Mouse (Mus musculus): ENCODE measurements at regions not wholly inside any gene's neighbourhood (a gene's known extent, or its start where the extent isn't known, plus 50 kb on each side); places are given as distances from the start of the nearest gene placed in this dataset.

GRCm38 (mm10) chr4:127469877-127470276 is 111.9 kb upstream of the Gjb5 start:
- 91% methylated on average over 7 of the region's 7 CpGs for WGBS
- ATAC-seq (ENCODE audit: insufficient number of reproducible peaks, low FRiP score, low TSS enrichment, low read depth) = no peak
- no peaks in the 10 kb centered on the region for H3K36me3 ChIP-seq (ENCODE audit: control insufficient read depth, insufficient read depth, low read length)
- no peak overlapping the region for H3K4me2 ChIP-seq (ENCODE audit: low read depth, severe bottlenecking)
- H3K9me3 ChIP-seq (ENCODE audit: control insufficient read depth, low read length) = no peaks in the 10 kb centered on the region
- H3K27ac ChIP-seq (replicated peaks; ENCODE audit: low read depth, low read length) = no peak overlapping the region
- no peak for DNase-seq (ENCODE audit: low spot score)
- H3K9ac ChIP-seq (ENCODE audit: low read length) = no peak overlapping the region
- no peaks in the 10 kb centered on the region for H3K4me1 ChIP-seq (ENCODE audit: control insufficient read depth, insufficient read depth, low read length)
- H3K27me3 ChIP-seq (ENCODE audit: control insufficient read depth, insufficient read depth, low read length) = no peaks in the 10 kb centered on the region
- no peak overlapping the region for H3K4me3 ChIP-seq (ENCODE audit: low read depth, low read length)

GRCm38 (mm10) chr4:127454511-127455119 is 96.6 kb upstream of the Gjb5 start:
- Histone ChIP-seq H3K27me3 (ENCODE audit: control insufficient read depth, insufficient read depth, low read length) (no peaks in the 10 kb centered on the region), H3K4me2 (ENCODE audit: low read depth, severe bottlenecking) (no peak overlapping the region), H3K9ac (ENCODE audit: low read length) (no peak overlapping the region), H3K4me1 (ENCODE audit: control insufficient read depth, insufficient read depth, low read length) (no peaks in the 10 kb centered on the region), H3K9me3 (ENCODE audit: control insufficient read depth, low read length) (no peaks in the 10 kb centered on the region), H3K4me3 (ENCODE audit: low read depth, low read length) (no peak overlapping the region), H3K27ac (replicated peaks; ENCODE audit: low read depth, low read length) (no peak overlapping the region), H3K36me3 (ENCODE audit: control insufficient read depth, insufficient read depth, low read length) (no peaks in the 10 kb centered on the region)
- DNase-seq (ENCODE audit: low spot score) = no peak
- no peak for ATAC-seq (ENCODE audit: insufficient number of reproducible peaks, low FRiP score, low TSS enrichment, low read depth)
- WGBS = 91% methylated on average over 11 of the region's 11 CpGs

- H3K4me2 ChIP-seq (ENCODE audit: low read depth, severe bottlenecking) = no peak overlapping the region
- no peaks in the 10 kb centered on the region for H3K27me3 ChIP-seq (ENCODE audit: control insufficient read depth, insufficient read depth, low read length)
- DNase-seq (ENCODE audit: low spot score) (no peak), ATAC-seq (ENCODE audit: insufficient number of reproducible peaks, low FRiP score, low TSS enrichment, low read depth) (no peak)
- no peak overlapping the region for H3K27ac ChIP-seq (replicated peaks; ENCODE audit: low read depth, low read length)
- H3K4me3 ChIP-seq (ENCODE audit: low read depth, low read length) = no peak overlapping the region
- H3K36me3 ChIP-seq (ENCODE audit: control insufficient read depth, insufficient read depth, low read length) = no peaks in the 10 kb centered on the region
- no peaks in the 10 kb centered on the region for H3K4me1 ChIP-seq (ENCODE audit: control insufficient read depth, insufficient read depth, low read length)
- WGBS = 80% methylated on average over 8 of the region's 8 CpGs
- H3K9ac ChIP-seq (ENCODE audit: low read length) = no peak overlapping the region
- H3K9me3 ChIP-seq (ENCODE audit: control insufficient read depth, low read length) = no peaks in the 10 kb centered on the region
These were observed 94.1 kb upstream of the Gjb5 start for GRCm38 (mm10) chr4:127452081-127452480.

- Histone ChIP-seq H3K9ac (ENCODE audit: low read length) (no peak overlapping the region), H3K27ac (replicated peaks; ENCODE audit: low read depth, low read length) (no peak overlapping the region), H3K27me3 (ENCODE audit: control insufficient read depth, insufficient read depth, low read length) (no peaks in the 10 kb centered on the region), H3K36me3 (ENCODE audit: control insufficient read depth, insufficient read depth, low read length) (no peaks in the 10 kb centered on the region), H3K4me2 (ENCODE audit: low read depth, severe bottlenecking) (no peak overlapping the region), H3K4me3 (ENCODE audit: low read depth, low read length) (no peak overlapping the region), H3K9me3 (ENCODE audit: control insufficient read depth, low read length) (no peaks in the 10 kb centered on the region), H3K4me1 (ENCODE audit: control insufficient read depth, insufficient read depth, low read length) (0 out of 2 replicates have a peak, but pooled peaks cover 4% of the 10 kb centered on the region)
- no peak for DNase-seq (ENCODE audit: low spot score)
- 67% methylated on average over 3 of the region's 3 CpGs for WGBS
- no peak for ATAC-seq (ENCODE audit: insufficient number of reproducible peaks, low FRiP score, low TSS enrichment, low read depth)
These were observed 87.3 kb upstream of the Gjb5 start for GRCm38 (mm10) chr4:127445300-127445699.

- no peak overlapping the region for H3K4me3 ChIP-seq (ENCODE audit: low read depth, low read length)
These were observed 86.1 kb upstream of the Gjb5 start for GRCm38 (mm10) chr4:127444056-127444455.

GRCm38 (mm10) chr4:127442001-127442400 is 84.0 kb upstream of the Gjb5 start:
- no peaks in the 10 kb centered on the region for H3K9me3 ChIP-seq (ENCODE audit: control insufficient read depth, low read length)
- DNase-seq (ENCODE audit: low spot score) = no peak
- no peaks in the 10 kb centered on the region for H3K27me3 ChIP-seq (ENCODE audit: control insufficient read depth, insufficient read depth, low read length)
- H3K9ac ChIP-seq (ENCODE audit: low read length) = no peak overlapping the region
- no peak overlapping the region for H3K4me3 ChIP-seq (ENCODE audit: low read depth, low read length)
- ATAC-seq (ENCODE audit: insufficient number of reproducible peaks, low FRiP score, low TSS enrichment, low read depth) = no peak
- H3K27ac ChIP-seq (replicated peaks; ENCODE audit: low read depth, low read length) = no peak overlapping the region
- H3K36me3 ChIP-seq (ENCODE audit: control insufficient read depth, insufficient read depth, low read length) = no peaks in the 10 kb centered on the region
- 81% methylated on average over 4 of the region's 4 CpGs for WGBS
- 0 out of 2 replicates have a peak, but pooled peaks cover 4% of the 10 kb centered on the region for H3K4me1 ChIP-seq (ENCODE audit: control insufficient read depth, insufficient read depth, low read length)
- no peak overlapping the region for H3K4me2 ChIP-seq (ENCODE audit: low read depth, severe bottlenecking)

More at GRCm38 (mm10) chr4:127444056-127444455, 86.1 kb upstream of the Gjb5 start:
- H3K4me1 ChIP-seq (ENCODE audit: control insufficient read depth, insufficient read depth, low read length) = 0 out of 2 replicates have a peak, but pooled peaks cover 4% of the 10 kb centered on the region
- ATAC-seq (ENCODE audit: insufficient number of reproducible peaks, low FRiP score, low TSS enrichment, low read depth) (no peak), DNase-seq (ENCODE audit: low spot score) (no peak)
- no peak overlapping the region for H3K9ac ChIP-seq (ENCODE audit: low read length)
- no peaks in the 10 kb centered on the region for H3K27me3 ChIP-seq (ENCODE audit: control insufficient read depth, insufficient read depth, low read length)
- H3K27ac ChIP-seq (replicated peaks; ENCODE audit: low read depth, low read length) = no peak overlapping the region
- 84% methylated on average over 1 of the region's 1 CpGs for WGBS
- H3K36me3 ChIP-seq (ENCODE audit: control insufficient read depth, insufficient read depth, low read length) = no peaks in the 10 kb centered on the region
- no peak overlapping the region for H3K4me2 ChIP-seq (ENCODE audit: low read depth, severe bottlenecking)
- H3K9me3 ChIP-seq (ENCODE audit: control insufficient read depth, low read length) = no peaks in the 10 kb centered on the region

GRCm38 (mm10) chr4:127440602-127441001 is 82.6 kb upstream of the Gjb5 start:
- no peak for DNase-seq (ENCODE audit: low spot score)
- H3K4me3 ChIP-seq (ENCODE audit: low read depth, low read length) = no peak overlapping the region
- 43% methylated on average over 7 of the region's 7 CpGs for WGBS
- no peak overlapping the region for H3K27ac ChIP-seq (replicated peaks; ENCODE audit: low read depth, low read length)
- H3K4me1 ChIP-seq (ENCODE audit: control insufficient read depth, insufficient read depth, low read length) = 0 out of 2 replicates have a peak, but pooled peaks cover 4% of the 10 kb centered on the region
- H3K27me3 ChIP-seq (ENCODE audit: control insufficient read depth, insufficient read depth, low read length) = no peaks in the 10 kb centered on the region
- H3K36me3 ChIP-seq (ENCODE audit: control insufficient read depth, insufficient read depth, low read length) = no peaks in the 10 kb centered on the region
- no peak overlapping the region for H3K4me2 ChIP-seq (ENCODE audit: low read depth, severe bottlenecking)
- ATAC-seq (ENCODE audit: insufficient number of reproducible peaks, low FRiP score, low TSS enrichment, low read depth) = no peak
- H3K9me3 ChIP-seq (ENCODE audit: control insufficient read depth, low read length) = no peaks in the 10 kb centered on the region
- no peak overlapping the region for H3K9ac ChIP-seq (ENCODE audit: low read length)

- no peaks in the 10 kb centered on the region for H3K27me3 ChIP-seq (ENCODE audit: control insufficient read depth, insufficient read depth, low read length)
- H3K4me3 ChIP-seq (ENCODE audit: low read depth, low read length) = no peak overlapping the region
- H3K27ac ChIP-seq (replicated peaks; ENCODE audit: low read depth, low read length) = no peak overlapping the region
- peaks cover 6% of the 10 kb centered on the region for H3K4me1 ChIP-seq (ENCODE audit: control insufficient read depth, insufficient read depth, low read length)
- H3K4me2 ChIP-seq (ENCODE audit: low read depth, severe bottlenecking) = no peak overlapping the region
- no peaks in the 10 kb centered on the region for H3K9me3 ChIP-seq (ENCODE audit: control insufficient read depth, low read length)
- DNase-seq (ENCODE audit: low spot score) = peak; percentile 77
- 19% methylated on average over 8 of the region's 8 CpGs for WGBS
- no peaks in the 10 kb centered on the region for H3K36me3 ChIP-seq (ENCODE audit: control insufficient read depth, insufficient read depth, low read length)
- ATAC-seq (ENCODE audit: insufficient number of reproducible peaks, low FRiP score, low TSS enrichment, low read depth) = no peak
- H3K9ac ChIP-seq (ENCODE audit: low read length) = no peak overlapping the region
These were observed 77.1 kb upstream of the Gjb5 start for GRCm38 (mm10) chr4:127435076-127435475.

GRCm38 (mm10) chr4:127430237-127430636 is 72.3 kb upstream of the Gjb5 start:
- no peak overlapping the region for H3K4me3 ChIP-seq (ENCODE audit: low read depth, low read length)
- no peak overlapping the region for H3K4me2 ChIP-seq (ENCODE audit: low read depth, severe bottlenecking)
- H3K27ac ChIP-seq (replicated peaks; ENCODE audit: low read depth, low read length) = peak overlapping the region; percentile 51; the same call in 1 of the 2 replicates
- H3K36me3 ChIP-seq (ENCODE audit: control insufficient read depth, insufficient read depth, low read length) = no peaks in the 10 kb centered on the region
- H3K27me3 ChIP-seq (ENCODE audit: control insufficient read depth, insufficient read depth, low read length) = no peaks in the 10 kb centered on the region
- no peak for DNase-seq (ENCODE audit: low spot score)
- H3K4me1 ChIP-seq (ENCODE audit: control insufficient read depth, insufficient read depth, low read length) = peaks cover 8% of the 10 kb centered on the region
- no peak overlapping the region for H3K9ac ChIP-seq (ENCODE audit: low read length)
- ATAC-seq (ENCODE audit: insufficient number of reproducible peaks, low FRiP score, low TSS enrichment, low read depth) = 0 out of 2 replicates have a peak, but pooled peaks have one; percentile 49
- no peaks in the 10 kb centered on the region for H3K9me3 ChIP-seq (ENCODE audit: control insufficient read depth, low read length)
- 5% methylated on average over 1 of the region's 1 CpGs for WGBS
